Mouse (Mus musculus) lung, embryonic 16.5 days (tissue): ENCODE data around the gene Ubald1. TPM values are rescaled to one million over a fixed set of nuclear protein-coding genes. Genes with fewer than 3 reads are reported as not detected.

ENCODE experiments used
- ATAC-seq: fragments of 200-750 bp; cut with Nextera tagmentation; 2 replicates; pipeline ENCODE4 v1.8.0; 2017; ENCODE audit warnings: low read depth, mild to moderate bottlenecking, moderate library complexity
- H3K27ac ChIP-seq: fragments of 300-500 bp; sonication (generic); 2 replicates; pipeline ENCODE4 v1.5.1; 2014; ENCODE audit warnings: mild to moderate bottlenecking, control low read depth, low read length
- H3K27me3 ChIP-seq: fragments of 300-500 bp; sonication (generic); 2 replicates; pipeline ENCODE4 v1.6.1; 2014; ENCODE audit warnings: low read depth, low read length, mixed read lengths; ENCODE audit not compliant: control insufficient read depth, insufficient read depth
- H3K36me3 ChIP-seq: fragments of 300-500 bp; sonication (generic); 2 replicates; pipeline ENCODE4 v1.6.1; 2014; ENCODE audit warnings: low read length; ENCODE audit not compliant: control insufficient read depth, insufficient read depth
- H3K4me1 ChIP-seq: fragments of 300-500 bp; sonication (generic); replicated peaks from 2 replicates; pipeline ENCODE4 v1.6.1; 2014; ENCODE audit warnings: low read length, mixed read lengths; ENCODE audit not compliant: control insufficient read depth, insufficient read depth
- H3K4me2 ChIP-seq: fragments of 300-500 bp; sonication (generic); 2 replicates; pipeline ENCODE4 v1.6.1; 2014; ENCODE audit warnings: low read depth, low read length, control low read depth
- H3K4me3 ChIP-seq: fragments of 300-500 bp; sonication (generic); 2 replicates; pipeline ENCODE4 v1.5.1; 2014; ENCODE audit warnings: mild to moderate bottlenecking, low read length, control low read depth
- H3K9ac ChIP-seq: fragments of 300-500 bp; sonication (generic); 2 replicates; pipeline ENCODE4 v1.6.1; 2014; ENCODE audit warnings: low read length, control low read depth
- H3K9me3 ChIP-seq: fragments of 300-500 bp; sonication (generic); 2 replicates; pipeline ENCODE4 v1.6.1; 2016; ENCODE audit warnings: low read length; ENCODE audit not compliant: control insufficient read depth
- WGBS: fragments of 180-500 bp; shearing (Covaris S2); extraction: QIAGEN DNeasy Blood & Tissue Kit; methylation state at CpG from one replicate; pipeline ENCODE4 v1.1.7; 2014; 5-methylcytosine and 5-hydroxymethylcytosine counted together
- polyA plus RNA-seq: library from polyadenylated mRNA; unstranded; fragments of >200 nt; fragmentation: Nextera tagmentation; extraction: Ambion mirVana; gene quantifications from 2 replicates; pipeline ENCODE4 v1.2.1, GENCODE M21; 2015

The Ubald1 gene
- polyA plus RNA-seq, 1 experiment from 2014 or later = 43.1 TPM

DNA sequence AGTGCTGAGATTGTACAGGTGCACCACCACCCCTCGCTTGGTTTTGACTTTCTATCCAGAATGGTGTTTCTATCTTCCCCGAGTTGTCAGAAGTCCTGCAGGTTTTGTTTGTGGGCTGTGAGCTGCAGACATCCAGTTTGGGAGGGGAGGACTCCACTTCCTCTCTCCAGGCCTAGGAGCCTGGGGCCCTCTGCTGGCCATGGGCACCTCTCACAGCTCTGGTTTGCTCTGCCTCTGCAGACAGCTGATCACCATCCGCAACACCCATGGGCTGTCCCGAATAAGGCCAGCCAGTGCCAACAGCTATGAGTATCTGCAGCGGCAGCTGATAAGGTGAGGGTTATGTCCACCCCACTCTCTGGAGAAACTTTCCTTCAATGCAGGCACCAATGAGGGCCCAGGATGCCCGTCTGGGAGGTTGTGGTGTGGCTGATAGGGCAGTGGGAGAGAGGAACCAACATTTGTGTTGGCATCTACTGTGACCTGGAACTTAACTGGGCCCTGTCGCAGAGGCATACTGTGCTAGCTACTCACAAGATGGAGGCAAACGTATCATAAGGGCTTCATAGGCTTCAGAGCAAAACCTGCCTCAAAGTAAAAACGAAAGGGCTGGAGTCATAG lies 17.1 kb downstream of the Ubald1 start:
- Histone ChIP-seq H3K27ac (no peak overlapping the region), H3K4me1 (0 out of 2 replicates have a peak, but pooled peaks cover 3% of the 10 kb centered on the region), H3K4me2 (peak overlapping the region; percentile 12; the same call in 1 of the 2 replicates), H3K9me3 (no peaks in the 10 kb centered on the region), H3K36me3 (no peaks in the 10 kb centered on the region), H3K27me3 (no peaks in the 10 kb centered on the region), H3K4me3 (no peak overlapping the region), H3K9ac (0 out of 2 replicates have a peak overlapping the region, but pooled peaks have one; percentile 13)
- 27% methylated on average over 9 of the region's 9 CpGs for WGBS
- ATAC-seq = peak; percentile 95

DNA sequence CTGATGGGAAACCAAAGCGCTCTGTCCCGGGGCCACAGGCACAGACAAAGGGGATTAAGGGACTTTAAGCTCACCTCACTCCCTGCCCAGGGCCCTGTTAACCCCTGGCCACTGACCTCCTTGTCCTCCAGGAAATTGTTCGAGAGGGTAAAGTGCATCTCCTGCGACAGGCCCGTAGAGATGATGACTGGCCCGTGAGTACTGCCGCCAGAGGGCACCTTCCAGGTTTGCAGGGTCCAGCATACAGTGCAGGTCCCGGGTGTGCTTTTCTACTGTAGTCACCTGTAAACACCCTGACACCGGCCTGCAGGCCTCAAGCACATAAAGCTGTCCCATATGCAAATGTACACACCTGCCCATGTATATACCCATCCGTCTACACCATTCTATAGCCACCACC lies 18.7 kb downstream of the Ubald1 start:
- H3K27ac ChIP-seq = no peak overlapping the region
- H3K4me3 ChIP-seq = no peak overlapping the region
- no peak overlapping the region for H3K9ac ChIP-seq
- no peak for ATAC-seq
- no peak overlapping the region for H3K4me2 ChIP-seq
- H3K9me3 ChIP-seq = no peaks in the 10 kb centered on the region
- no peaks in the 10 kb centered on the region for H3K36me3 ChIP-seq
- H3K4me1 ChIP-seq = 0 out of 2 replicates have a peak, but pooled peaks cover 3% of the 10 kb centered on the region
- 35% methylated on average over 10 of the region's 10 CpGs for WGBS
- H3K27me3 ChIP-seq = no peaks in the 10 kb centered on the region

DNA sequence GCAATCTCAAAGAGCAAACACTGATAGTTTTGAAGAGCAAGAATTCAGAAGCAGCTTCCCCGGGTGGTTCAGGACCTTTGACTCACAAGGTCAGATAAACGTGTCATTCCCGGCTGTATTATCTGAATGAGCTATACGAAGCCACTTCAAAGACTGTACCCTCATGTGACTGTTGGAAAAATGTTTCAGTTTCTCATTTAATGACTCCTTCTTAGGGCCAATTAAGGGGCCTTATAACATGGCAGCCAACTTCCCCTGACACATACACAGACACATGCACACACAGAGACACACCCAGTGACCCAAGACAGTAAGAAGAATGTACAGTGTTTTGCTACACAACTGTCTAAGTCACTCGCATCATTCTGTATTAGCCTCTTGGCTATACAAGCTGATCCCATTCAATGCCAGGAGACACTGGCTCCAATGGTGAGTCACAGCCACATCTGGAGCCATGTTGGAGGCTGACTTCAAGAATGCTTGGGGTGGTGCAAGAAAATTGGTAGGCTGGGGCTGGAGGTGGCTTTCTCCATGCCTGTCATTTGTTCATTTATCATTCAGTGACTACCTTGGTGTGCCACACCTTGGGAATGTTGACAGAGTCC lies 25.0 kb downstream of the Ubald1 start:
- WGBS = 25% methylated on average over 5 of the region's 5 CpGs

DNA sequence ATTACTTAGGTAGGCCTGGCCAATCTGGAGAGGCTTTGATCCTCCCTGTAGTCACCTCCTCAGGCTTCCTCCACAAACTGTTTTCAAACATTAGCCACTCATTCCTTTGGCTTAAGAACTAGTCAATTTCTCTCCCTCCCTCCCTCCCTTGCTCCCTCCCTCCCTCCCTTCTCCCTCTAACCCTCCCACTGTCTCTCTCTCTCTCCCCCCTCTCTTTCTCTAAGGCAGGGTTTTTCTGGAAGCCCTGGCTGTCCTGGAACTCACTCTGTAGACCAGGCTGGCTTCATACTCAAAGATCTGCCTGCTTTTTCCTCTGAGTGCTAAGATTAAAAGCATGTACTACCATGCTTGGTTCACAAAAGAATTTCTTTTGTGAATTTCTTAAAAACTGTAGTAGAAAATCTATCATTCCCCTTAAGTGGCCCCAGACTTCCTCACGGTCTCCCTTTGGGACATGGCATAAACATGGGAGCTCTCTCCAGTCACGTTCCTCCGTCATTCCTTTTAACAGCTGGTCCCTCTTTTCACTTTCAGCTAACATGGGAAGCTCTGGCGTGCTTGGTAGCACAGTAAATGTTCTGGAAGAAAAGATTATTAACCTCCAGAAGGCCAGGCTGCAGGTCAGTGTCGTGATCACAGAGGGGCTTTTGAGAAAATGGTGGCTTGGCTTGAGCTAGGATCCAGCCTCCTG lies 29.0 kb downstream of the Ubald1 start:
- Histone ChIP-seq H3K36me3 (no peaks in the 10 kb centered on the region), H3K4me3 (no peak overlapping the region), H3K4me2 (no peak overlapping the region), H3K4me1 (peaks cover 9% of the 10 kb centered on the region), H3K27ac (peak overlapping the region; percentile 70), H3K27me3 (no peaks in the 10 kb centered on the region), H3K9me3 (no peaks in the 10 kb centered on the region), H3K9ac (no peak overlapping the region)
- peak; percentile 85 for ATAC-seq
- WGBS = 29% methylated on average over 5 of the region's 5 CpGs

More for the DNA sequence above, 25.0 kb downstream of the Ubald1 start:
- Histone ChIP-seq H3K4me1 (peaks cover 9% of the 10 kb centered on the region), H3K4me3 (no peak overlapping the region), H3K9ac (no peak overlapping the region), H3K36me3 (no peaks in the 10 kb centered on the region), H3K27me3 (no peaks in the 10 kb centered on the region), H3K27ac (no peak overlapping the region), H3K4me2 (no peak overlapping the region), H3K9me3 (no peaks in the 10 kb centered on the region)
- no peak for ATAC-seq

DNA sequence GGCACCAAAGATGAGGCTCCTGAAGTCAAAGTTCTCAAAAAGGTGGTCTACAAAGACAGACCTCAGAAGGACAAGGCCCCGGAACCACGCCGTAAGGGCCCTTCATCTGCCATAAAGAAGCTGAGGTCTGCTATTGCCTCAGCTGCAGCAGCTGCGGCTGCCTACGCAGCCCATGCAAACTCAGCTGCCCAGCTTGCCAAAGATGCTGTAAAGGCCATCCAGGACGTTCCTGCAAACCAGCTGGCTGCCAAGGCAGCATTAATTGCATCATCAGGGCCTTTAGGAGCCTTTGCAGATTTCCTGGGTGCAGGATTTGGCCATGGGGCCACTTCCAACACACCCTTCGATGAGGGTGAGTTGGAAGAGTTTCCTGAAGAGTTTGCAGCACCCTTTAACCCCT lies 29.8 kb downstream of the Ubald1 start:
- Histone ChIP-seq H3K4me3 (no peak overlapping the region), H3K36me3 (no peaks in the 10 kb centered on the region), H3K27me3 (no peaks in the 10 kb centered on the region), H3K9me3 (no peaks in the 10 kb centered on the region), H3K4me2 (no peak overlapping the region), H3K27ac (peak overlapping the region; percentile 70), H3K9ac (no peak overlapping the region), H3K4me1 (peaks cover 9% of the 10 kb centered on the region)
- WGBS = 58% methylated on average over 7 of the region's 7 CpGs
- ATAC-seq = 0 out of 2 replicates have a peak, but pooled peaks have one; percentile 16

DNA sequence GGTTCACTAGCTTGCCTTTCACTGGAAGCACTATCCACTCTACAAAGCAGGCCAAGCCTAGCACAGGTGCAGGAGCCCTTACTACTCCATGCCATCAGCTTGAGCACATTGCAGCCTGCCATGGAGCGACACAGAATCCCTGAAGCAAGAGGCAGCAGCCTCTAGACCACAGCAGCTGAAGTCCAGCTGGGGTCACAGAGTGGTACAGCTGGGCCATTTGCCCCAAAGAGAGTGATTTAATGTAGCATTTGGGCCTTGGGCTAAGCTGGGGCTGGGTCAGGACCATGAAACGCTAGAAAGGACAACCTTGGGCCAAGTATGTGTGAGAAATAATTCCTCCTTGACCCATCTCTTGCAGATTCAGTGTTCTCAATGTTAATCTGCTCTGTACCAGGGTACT lies 32.0 kb downstream of the Ubald1 start:
- no peaks in the 10 kb centered on the region for H3K27me3 ChIP-seq
- WGBS = 83% methylated on average over 2 of the region's 2 CpGs
- peaks cover 9% of the 10 kb centered on the region for H3K4me1 ChIP-seq

DNA sequence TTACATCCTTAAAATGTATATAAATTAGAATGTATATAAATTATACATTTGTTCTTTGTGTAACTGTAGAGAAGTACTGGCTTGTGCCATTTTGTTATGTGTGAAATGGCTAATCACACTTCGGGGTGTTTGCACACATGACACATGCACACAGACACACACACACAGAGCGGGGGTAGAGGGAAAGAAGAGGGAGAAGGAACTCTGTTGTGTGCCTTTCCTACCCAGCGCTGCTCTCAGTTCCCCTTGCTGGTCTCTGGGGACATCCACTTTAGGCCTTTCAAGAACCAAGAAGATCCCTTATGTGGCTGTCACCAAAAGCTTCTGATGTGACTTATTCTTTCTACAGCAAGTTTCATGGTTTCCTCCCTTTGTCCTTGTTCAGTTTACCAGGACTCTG lies 33.1 kb downstream of the Ubald1 start:
- Histone ChIP-seq H3K27me3 (no peaks in the 10 kb centered on the region), H3K9me3 (no peaks in the 10 kb centered on the region), H3K27ac (no peak overlapping the region), H3K36me3 (no peaks in the 10 kb centered on the region), H3K9ac (no peak overlapping the region), H3K4me2 (no peak overlapping the region), H3K4me3 (no peak overlapping the region), H3K4me1 (peaks cover 9% of the 10 kb centered on the region)
- WGBS = 68% methylated on average over 3 of the region's 3 CpGs
- ATAC-seq = no peak

More for the DNA sequence above, 32.0 kb downstream of the Ubald1 start:
- Histone ChIP-seq H3K4me2 (no peak overlapping the region), H3K4me3 (no peak overlapping the region), H3K9ac (no peak overlapping the region), H3K27ac (no peak overlapping the region), H3K36me3 (no peaks in the 10 kb centered on the region), H3K9me3 (no peaks in the 10 kb centered on the region)
- ATAC-seq = no peak

DNA sequence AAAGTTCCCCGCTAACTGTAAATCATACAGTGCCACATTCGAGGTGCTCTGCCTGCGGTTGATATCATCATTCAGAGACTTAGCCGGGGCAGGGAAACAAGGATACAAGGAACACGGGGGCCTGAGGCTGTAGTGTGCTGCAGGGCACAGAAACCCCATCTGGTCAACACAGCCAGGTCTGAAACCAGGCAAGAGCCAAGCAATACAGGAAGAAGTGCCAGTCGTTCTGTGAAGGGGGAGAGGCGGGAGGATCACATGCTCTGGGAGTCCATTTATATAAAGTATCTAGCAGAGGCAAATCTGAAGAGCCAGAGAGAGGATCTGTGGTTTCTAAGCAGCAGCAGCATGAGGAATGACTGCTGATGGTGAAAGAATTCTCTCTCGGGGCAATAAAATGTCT lies 39.9 kb downstream of the Ubald1 start:
- Histone ChIP-seq H3K9ac (no peak overlapping the region), H3K36me3 (no peaks in the 10 kb centered on the region), H3K4me1 (no peaks in the 10 kb centered on the region), H3K27ac (no peak overlapping the region), H3K4me3 (no peak overlapping the region), H3K9me3 (no peaks in the 10 kb centered on the region), H3K27me3 (no peaks in the 10 kb centered on the region), H3K4me2 (no peak overlapping the region)
- ATAC-seq = no peak
- WGBS = 69% methylated on average over 8 of the region's 8 CpGs

DNA sequence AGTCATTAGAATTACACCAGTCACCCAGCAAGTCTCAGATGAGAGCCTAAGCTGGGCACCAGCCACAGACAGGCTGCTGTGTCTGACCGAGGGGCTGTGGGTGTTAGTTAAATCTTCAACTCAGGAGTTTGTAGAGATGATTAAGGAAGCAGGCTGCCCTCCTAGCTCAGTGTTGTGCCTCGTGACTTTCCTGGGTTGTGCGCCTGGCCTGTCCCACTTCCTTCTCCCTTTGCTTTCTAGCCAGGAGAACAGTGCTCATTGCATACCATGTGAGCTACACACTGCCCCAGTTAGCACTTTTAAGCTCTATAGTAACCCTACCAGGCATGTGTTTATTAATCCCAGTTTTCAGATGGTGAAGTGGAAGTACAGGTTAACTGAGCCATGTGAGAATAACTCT lies 40.6 kb downstream of the Ubald1 start:
- 81% methylated on average over 3 of the region's 3 CpGs for WGBS
- ATAC-seq = peak; percentile 20; the same call in 1 of the 2 replicates

More for the DNA sequence above, 40.6 kb downstream of the Ubald1 start:
- Histone ChIP-seq H3K4me1 (no peaks in the 10 kb centered on the region), H3K4me2 (no peak overlapping the region), H3K9ac (no peak overlapping the region), H3K9me3 (no peaks in the 10 kb centered on the region), H3K36me3 (no peaks in the 10 kb centered on the region), H3K27me3 (no peaks in the 10 kb centered on the region), H3K27ac (no peak overlapping the region), H3K4me3 (no peak overlapping the region)
